Mouse (Mus musculus) spleen, postnatal 36 days (tissue): ENCODE measurements around the gene Cxcl10.

ENCODE experiments used
- DNase-seq, 2 experiments: peaks; one replicate each; pipeline ENCODE4 v3.0.0; 2022; ENCODE audit warnings: low spot score in 2 of 2, mixed read lengths in 1 of 2

Cxcl10 gene

DNA sequence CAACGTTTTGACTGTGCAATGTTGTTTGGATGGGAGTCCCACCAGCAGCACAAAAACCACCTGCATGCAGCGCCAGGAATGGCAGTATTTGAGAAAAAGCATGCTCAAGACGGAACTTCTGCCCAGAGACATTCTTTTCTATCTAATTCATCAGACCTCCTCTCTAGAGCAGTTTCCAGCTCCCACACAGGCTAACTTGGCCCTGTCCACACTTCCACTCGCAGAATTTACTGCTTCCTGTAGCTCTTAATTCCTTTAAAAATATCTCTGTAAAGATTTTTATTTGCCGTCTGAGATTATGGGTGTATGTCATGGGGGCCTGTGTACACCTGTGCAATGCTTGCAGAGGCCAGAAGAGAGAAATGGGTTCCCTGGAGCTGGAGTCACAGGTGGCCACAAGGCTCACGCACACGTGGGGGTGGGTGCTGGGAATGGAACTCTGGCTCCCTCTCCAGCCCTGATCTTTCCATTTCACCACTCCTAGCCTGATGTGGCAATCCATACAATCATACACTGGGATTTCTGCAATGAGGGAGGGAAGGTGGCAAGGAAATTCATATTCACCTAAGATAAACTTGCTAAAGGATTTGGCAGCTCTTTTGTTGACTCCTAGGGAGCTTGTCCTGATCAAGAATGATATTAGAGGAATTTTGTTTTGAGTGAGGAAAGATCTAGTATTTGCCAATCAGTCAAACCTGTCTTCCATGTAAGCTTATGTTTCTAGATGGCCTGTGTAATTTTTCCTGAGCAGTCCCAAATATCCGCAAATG, 26.9 kb downstream of the Cxcl10 start:
- DNase-seq = no peak

DNA sequence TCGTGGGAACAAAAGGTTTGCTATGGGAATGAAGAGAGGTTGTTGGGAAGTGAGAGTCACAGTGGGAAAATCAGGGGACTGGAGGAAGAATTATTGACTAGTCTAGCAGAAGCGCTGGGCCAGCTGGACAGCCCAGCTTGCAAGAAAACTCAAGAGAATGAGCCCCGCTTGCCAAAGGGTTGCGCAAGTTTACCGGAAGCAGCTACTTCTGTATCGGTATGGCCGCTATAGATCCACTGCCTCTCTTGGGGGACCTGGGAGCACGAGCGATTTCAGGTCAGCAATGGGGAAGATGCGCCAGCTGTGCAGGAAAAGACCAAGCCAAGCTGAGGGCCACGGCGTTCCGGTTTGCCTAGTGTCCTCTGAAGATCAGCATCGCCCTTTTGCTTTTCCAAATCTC, 30.1 kb downstream of the Cxcl10 start:
- DNase-seq = peak in 1 of 2 experiments; percentile 33

DNA sequence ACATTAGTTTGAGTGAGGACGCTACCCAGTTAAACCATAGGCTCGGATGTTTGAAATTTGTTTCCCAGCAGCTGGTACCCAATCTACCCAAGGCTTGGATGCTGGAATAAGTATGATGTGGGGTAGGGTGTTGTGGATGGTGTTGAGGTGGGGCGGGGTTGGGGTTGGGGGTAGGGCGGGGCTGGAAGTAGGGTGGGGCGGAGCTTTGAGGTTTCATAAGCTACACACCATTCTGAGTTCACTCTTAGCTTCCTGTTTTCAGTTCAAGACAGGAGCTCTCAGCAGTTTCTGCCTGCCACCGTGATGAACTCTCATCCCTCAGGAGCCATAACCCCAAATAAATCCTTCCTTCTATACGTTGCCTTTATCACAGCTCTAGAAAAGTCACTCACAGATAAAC, 30.6 kb downstream of the Cxcl10 start:
- peak; percentile 40 for DNase-seq

DNA sequence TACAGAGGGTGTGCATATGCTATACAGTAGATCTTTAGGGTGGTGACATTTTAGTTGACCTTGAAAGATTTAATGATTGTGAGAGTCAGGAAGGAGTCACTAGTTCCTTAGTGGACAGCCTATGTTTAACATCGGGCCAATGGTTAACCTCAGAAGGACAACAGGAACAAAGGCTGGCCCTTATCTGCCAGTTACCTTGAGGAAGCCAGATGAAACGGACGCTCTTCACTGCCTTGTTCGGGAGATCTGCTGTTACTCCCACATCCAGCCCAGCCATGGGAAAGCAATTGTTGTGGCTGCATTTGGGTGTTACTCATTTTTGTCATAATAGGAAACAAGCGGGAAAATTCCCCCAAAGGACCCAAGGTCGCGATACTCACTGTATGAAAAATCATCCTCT, 34.9 kb downstream of the Cxcl10 start:
- no peak for DNase-seq

DNA sequence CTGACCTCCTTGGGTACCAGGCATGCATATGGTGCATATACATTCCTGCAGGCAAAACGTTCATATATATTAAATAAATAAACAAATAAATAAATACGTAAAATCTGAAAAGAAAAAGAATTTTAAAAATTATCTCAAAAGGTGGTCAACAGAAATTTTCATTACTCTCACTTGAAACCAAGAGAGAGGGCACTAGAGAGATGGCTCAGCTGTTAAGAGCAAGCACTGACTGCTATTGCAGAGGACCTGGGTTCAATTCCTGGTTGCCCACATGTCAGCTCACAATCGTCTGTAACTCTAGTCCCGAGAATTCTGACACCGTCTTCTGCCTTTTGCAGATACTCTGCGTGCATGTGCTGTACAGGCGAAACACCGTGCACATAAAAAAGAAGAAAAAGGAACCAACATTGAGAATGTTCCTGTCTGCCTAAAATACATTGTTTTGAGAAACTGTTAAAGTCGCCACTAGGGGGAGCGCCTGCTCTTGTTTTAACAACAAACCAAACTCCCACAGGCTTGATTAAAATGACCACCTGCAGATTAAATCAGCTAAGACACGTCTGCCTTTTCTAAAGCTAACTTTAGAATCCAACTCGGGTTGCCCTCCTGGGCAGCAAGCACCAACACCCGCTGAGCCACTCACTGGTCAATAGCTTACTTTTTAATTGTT, 36.5 kb downstream of the Cxcl10 start:
- peak; percentile 82 to 91 for DNase-seq

DNA sequence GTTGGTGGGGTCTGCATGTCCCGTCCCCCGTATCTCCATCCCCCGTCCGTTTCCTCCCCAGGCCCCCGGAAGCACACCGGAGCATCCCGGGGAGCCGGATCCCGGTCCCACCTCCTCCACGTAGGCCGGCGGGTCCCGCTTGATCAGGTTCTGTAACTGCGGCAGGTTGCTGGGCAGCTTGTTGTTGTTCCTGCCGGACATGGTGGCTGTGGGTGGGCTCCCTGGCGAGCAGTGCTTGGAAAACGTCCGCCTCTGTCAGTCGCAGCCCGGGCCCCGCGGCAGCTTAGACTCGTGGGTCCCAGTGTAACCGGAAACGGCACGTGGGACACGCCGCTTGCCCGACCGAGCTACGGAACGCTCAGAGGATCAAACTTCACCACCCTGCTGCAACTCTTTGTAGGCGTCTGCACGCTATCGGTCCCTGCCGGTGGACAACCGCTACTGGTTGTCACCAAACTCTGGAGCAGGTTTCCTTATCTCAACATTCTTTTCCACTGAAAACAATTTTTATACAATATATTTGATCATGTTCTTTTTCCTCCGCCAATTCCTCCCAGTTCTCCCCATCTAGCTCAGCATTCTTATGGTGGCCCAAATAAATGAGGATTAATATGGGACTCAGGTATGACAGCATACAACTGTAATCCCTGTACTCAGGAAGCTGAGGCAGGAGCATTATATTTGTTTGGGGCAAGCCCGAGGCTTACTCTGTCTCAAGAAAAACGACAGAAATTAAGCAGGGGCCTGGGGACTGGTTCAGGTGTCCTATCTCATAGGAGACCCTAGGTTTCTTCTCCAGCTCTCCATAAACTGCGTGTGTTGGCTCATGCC, 38.8 kb downstream of the Cxcl10 start, which contains the start of gene Sdad1:
TSS of gene Sdad1 (minus strand) at position 799 of the 831 bp plus-strand sequence.
- DNase-seq = peak; percentile 91

DNA sequence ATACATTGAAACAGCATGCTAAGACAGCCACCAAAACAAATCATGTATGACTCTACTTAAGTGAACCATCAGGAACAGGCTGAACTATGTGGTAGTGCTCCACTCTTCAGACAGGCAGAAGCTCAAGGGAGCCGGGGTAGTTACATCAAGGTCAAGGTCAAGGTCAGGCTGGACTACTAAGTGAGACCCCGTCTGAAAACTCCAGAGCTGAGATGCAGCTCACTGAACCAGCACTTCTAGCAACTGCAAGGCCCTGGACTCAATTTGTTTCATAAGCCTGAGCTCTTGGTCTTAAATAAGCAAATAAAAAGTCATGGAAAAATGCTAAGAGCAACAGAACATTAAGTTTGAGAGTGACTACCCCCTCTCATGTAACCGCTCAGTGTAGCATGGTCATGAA, 44.4 kb downstream of the Cxcl10 start:
- no peak for DNase-seq

DNA sequence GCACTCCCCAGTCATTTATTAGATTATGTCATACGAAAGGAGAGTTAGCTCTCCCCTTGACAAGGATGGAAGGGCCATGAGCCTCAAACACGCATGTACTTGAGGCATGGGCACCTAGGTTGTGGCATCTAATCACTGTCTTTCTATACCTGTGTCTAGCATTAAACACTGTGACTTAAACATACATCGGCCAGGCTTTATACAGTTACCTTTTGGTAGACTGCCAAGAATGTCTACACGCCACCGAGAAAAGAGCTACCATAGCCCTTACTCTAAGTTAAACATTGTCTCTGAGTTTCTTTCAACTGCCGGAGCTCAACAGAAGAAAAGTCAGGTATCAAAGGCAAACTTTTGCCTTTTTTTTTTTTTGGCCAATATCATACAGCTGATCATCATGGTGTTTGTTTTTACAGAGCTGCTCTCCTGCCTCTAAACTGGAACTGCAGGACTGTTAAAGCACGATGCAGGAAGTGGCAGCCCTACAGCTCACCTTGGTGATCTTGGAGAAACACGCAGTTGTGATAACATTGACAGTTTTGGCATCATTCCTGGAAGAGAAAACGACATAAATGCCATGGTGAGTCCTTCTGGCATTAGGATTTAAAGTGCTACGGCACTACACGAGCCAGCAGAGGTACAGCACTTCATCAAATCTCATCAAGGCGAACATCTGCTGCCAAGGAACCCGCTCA, 46.4 kb downstream of the Cxcl10 start:
- DNase-seq = no peak
